Mouse (Mus musculus) urinary bladder, adult 18-20 months (tissue): ENCODE data around the gene Aurkaip1.

Experiments used
- DNase-seq, 2 experiments: peaks; one replicate each; pipeline ENCODE4 v3.0.0; 2022; ENCODE audit warnings: low spot score in 2 of 2, mixed read lengths in 2 of 2

The Aurkaip1 gene

GRCm38 (mm10) chr4:155829866-155830265, 1.2 kb upstream of the Aurkaip1 start:
- DNase-seq, result no peak

- no peak for DNase-seq
Observed at GRCm38 (mm10) chr4:155830596-155830995, 476 bp upstream of the Aurkaip1 start.

GRCm38 (mm10) chr4:155831831-155832230, 759 bp downstream of the Aurkaip1 start:
- peak in 1 of 2 experiments; percentile 48 for DNase-seq

GRCm38 (mm10) chr4:155832321-155832720, 1.2 kb downstream of the Aurkaip1 start:
- DNase-seq, result no peak

- DNase-seq, result no peak
Observed at GRCm38 (mm10) chr4:155833234-155833633, 2.2 kb downstream of the Aurkaip1 start.

GRCm38 (mm10) chr4:155833836-155834235, 2.8 kb downstream of the Aurkaip1 start:
- peak; percentile 40 to 75 for DNase-seq

GRCm38 (mm10) chr4:155837404-155838010, 6.4 kb downstream of the Aurkaip1 start:
- no peak for DNase-seq

GRCm38 (mm10) chr4:155838187-155839153, 7.4 kb downstream of the Aurkaip1 start:
- DNase-seq, result no peak

GRCm38 (mm10) chr4:155839483-155839910, 8.4 kb downstream of the Aurkaip1 start, which contains the start of gene Mxra8:
Gene Mxra8 (plus strand): TSS chr4:155839680.
- DNase-seq, result peak in 1 of 2 experiments; percentile 84

GRCm38 (mm10) chr4:155840076-155841002, 9.3 kb downstream of the Aurkaip1 start:
- no peak for DNase-seq

GRCm38 (mm10) chr4:155841003-155841454, 10.0 kb downstream of the Aurkaip1 start:
- peak; percentile 50 to 56 for DNase-seq

- no peak for DNase-seq
Observed at GRCm38 (mm10) chr4:155841651-155842270, 10.7 kb downstream of the Aurkaip1 start.

GRCm38 (mm10) chr4:155843231-155843630, 12.2 kb downstream of the Aurkaip1 start:
- no peak for DNase-seq

GRCm38 (mm10) chr4:155846871-155847578, 16.0 kb downstream of the Aurkaip1 start, which contains the start of gene Dvl1:
Gene Dvl1 (plus strand): TSS chr4:155847402.
- DNase-seq, result peak; percentile 92

- DNase-seq, result no peak
Observed at GRCm38 (mm10) chr4:155847591-155848352, 16.7 kb downstream of the Aurkaip1 start.

GRCm38 (mm10) chr4:155848434-155849095, 17.5 kb downstream of the Aurkaip1 start:
- no peak for DNase-seq

GRCm38 (mm10) chr4:155849391-155849790, 18.3 kb downstream of the Aurkaip1 start:
- no peak for DNase-seq

GRCm38 (mm10) chr4:155849792-155850451, 18.9 kb downstream of the Aurkaip1 start:
- DNase-seq, result no peak
